Mouse (Mus musculus): ENCODE data around the gene Selenon.

GRCm38 (mm10) chr4:134581365-134581764 is 29.4 kb upstream of the Selenon start:
- TF ChIP-seq CTCF (IDR thresholded peaks at IDR 0.05; ENCODE audit: low read depth), result no peak
- no peak for TF ChIP-seq EP300 (IDR thresholded peaks at IDR 0.05; ENCODE audit: low read depth)

Measured in liver, postnatal 0 days (tissue).